Mouse (Mus musculus): ENCODE results near the gene Psmd10. TPM values are rescaled to one million over a fixed set of nuclear protein-coding genes. Genes with fewer than 3 reads are reported as not detected.

Gene Psmd10
- total RNA-seq, 2 experiments from 2014 or later = 29.4 to 34.5 TPM

Other genes starting within 250 kb of the Psmd10 start
- gene Tex13b, start 143.3 kb downstream of the Psmd10 start, total RNA-seq (2021) = not detected
- gene Vsig1, start 49.1 kb downstream of the Psmd10 start, total RNA-seq (2021) = not detected
- gene Atg4a, start 179 bp upstream of the Psmd10 start, total RNA-seq (2021) = 10 to 100 TPM; 14.3 to 14.5 TPM